In the genomic region with DNA sequence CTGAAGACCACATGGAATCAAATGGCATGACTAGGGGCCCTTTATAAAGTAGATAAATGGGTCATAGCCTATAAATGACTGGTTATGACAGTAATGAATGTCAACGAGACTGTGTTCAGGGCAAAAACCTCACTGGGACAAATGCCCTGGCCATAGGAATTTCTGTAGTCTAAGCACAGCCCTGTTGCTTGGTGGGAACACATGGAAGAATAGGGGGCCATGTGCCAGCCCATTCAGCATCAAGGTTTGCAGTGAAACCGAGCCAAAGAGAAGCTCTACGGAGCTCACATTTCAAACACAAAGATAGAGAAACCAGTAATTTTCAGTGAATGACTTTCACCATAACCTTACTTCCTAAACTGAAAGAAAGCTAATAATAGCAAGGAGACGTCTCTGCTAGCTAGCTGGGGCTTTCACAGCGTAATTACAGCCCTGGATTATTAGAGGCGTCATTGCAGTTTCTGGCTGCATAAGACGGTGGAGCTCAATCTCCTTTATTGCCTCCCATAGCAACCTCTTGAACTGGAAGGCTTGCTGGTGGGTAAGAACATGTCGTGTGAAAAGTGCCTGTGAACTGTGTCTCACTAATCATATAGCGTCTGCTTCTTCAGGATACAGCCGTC, we compare ENCODE assay signal across 22 mouse cellular contexts.
A peak's percentile ranks its signal among the peaks of the same experiment; 100 is the strongest.
DNase-seq lines count a peak whose midpoint lies in the region; ATAC-seq lines count a peak whose summit lies in the region.
"Had no signal": no experiment of that assay in that cellular context is flagged by ENCODE, and none has a peak within 500 bp of the region (broad histone marks: within the 10 kb centered on the region; RNA-seq: fewer than 3 reads in every experiment).

No protein-coding gene starts in this region.

- no peak overlapping the region for H3K27ac ChIP-seq in embryonic facial prominence, embryonic 14.5 days (replicated peaks; ENCODE audit: low read depth, low read length)
- no peak overlapping the region for H3K27ac ChIP-seq in embryonic facial prominence, embryonic 10.5 days (replicated peaks)
- no peak overlapping the region for H3K27ac ChIP-seq in heart, embryonic 14.5 days (replicated peaks in 1 of 2; ENCODE audit: control insufficient read depth in 1 of 2, insufficient read depth in 1 of 2, low read depth in 2 of 2, low read length in 2 of 2)
- H3K27ac ChIP-seq in midbrain, embryonic 14.5 days (replicated peaks; ENCODE audit: low read depth, low read length), result no peak overlapping the region
- H3K27ac ChIP-seq in midbrain, embryonic 15.5 days, result no peak overlapping the region
- H3K27ac ChIP-seq: left cerebral cortex, adult 2 months; limb, embryonic 10.5 days; stomach, postnatal 0 days had no signal

- 58% methylated on average over 10 of the region's 10 CpGs for WGBS in embryonic facial prominence, embryonic 14.5 days
- WGBS in embryonic facial prominence, embryonic 10.5 days, result 75% methylated on average over 10 of the region's 10 CpGs
- WGBS in heart, embryonic 14.5 days, result 54% methylated on average over 10 of the region's 10 CpGs
- WGBS in midbrain, embryonic 14.5 days, result 75% methylated on average over 10 of the region's 10 CpGs
- 60% methylated on average over 10 of the region's 10 CpGs for WGBS in midbrain, embryonic 15.5 days

- H3K27me3 ChIP-seq in embryonic facial prominence, embryonic 14.5 days (replicated peaks; ENCODE audit: control insufficient read depth, insufficient read depth, low read length), result no peaks in the 10 kb centered on the region
- no peaks in the 10 kb centered on the region for H3K27me3 ChIP-seq in embryonic facial prominence, embryonic 10.5 days (replicated peaks; ENCODE audit: low read depth, poor library complexity, severe bottlenecking)
- no peaks in the 10 kb centered on the region for H3K27me3 ChIP-seq in heart, embryonic 14.5 days (ENCODE audit: control insufficient read depth, insufficient read depth, low read length)
- H3K27me3 ChIP-seq in midbrain, embryonic 14.5 days (ENCODE audit: control insufficient read depth, insufficient read depth, low read length), result no peaks in the 10 kb centered on the region
- H3K27me3 ChIP-seq in midbrain, embryonic 15.5 days (replicated peaks), result no peaks in the 10 kb centered on the region

- ATAC-seq in embryonic facial prominence, embryonic 14.5 days (ENCODE audit: low read depth), result no peak; the same call in 1 of the 2 replicates
- no peak for ATAC-seq in heart, embryonic 14.5 days (ENCODE audit: insufficient number of reproducible peaks, insufficient read depth, low FRiP score, low read depth)
- no peak for ATAC-seq in midbrain, embryonic 14.5 days (ENCODE audit: low FRiP score, low TSS enrichment)
- no peak for ATAC-seq in midbrain, embryonic 15.5 days (replicated peaks)
- ATAC-seq: CD4-positive, CD25-positive, alpha-beta regulatory T cell, adult 4 months had no signal

- intact Hi-C loops in heart, postnatal 25 days (cut with DNase I), result no loop called here

- no peaks in the 10 kb centered on the region for H3K36me3 ChIP-seq in embryonic facial prominence, embryonic 14.5 days (ENCODE audit: control insufficient read depth, insufficient read depth, low read length)
- no peaks in the 10 kb centered on the region for H3K36me3 ChIP-seq in embryonic facial prominence, embryonic 10.5 days (replicated peaks)
- H3K36me3 ChIP-seq in heart, embryonic 14.5 days (ENCODE audit: control insufficient read depth, insufficient read depth, low read length), result no peaks in the 10 kb centered on the region
- H3K36me3 ChIP-seq in midbrain, embryonic 14.5 days (ENCODE audit: control insufficient read depth, insufficient read depth, low read length), result no peaks in the 10 kb centered on the region
- no peaks in the 10 kb centered on the region for H3K36me3 ChIP-seq in midbrain, embryonic 15.5 days (replicated peaks)
- H3K36me3 ChIP-seq: G1E; limb, embryonic 10.5 days had no signal

- peak; percentile 36 for DNase-seq in embryonic facial prominence, embryonic 14.5 days (ENCODE audit: low spot score)
- no peak for DNase-seq in embryonic facial prominence, embryonic 10.5 days (ENCODE audit: low spot score)
- no peak for DNase-seq in heart, postnatal 25 days (ENCODE audit: low spot score)
- DNase-seq in midbrain, embryonic 14.5 days, result peak; percentile 15
- no peak for DNase-seq in cerebellum, adult 9-10 months
- no peak for DNase-seq in adrenal gland, postnatal 25 days
- DNase-seq: cerebellum, adult 11 months; cerebellum, postnatal 36 days; kidney, adult 2 months; kidney, postnatal 25 days; lung, adult 2 months; lung, postnatal 36 days; right cerebral cortex, postnatal 25 days; thymus, postnatal 14 days had no signal

- H3K4me3 ChIP-seq in embryonic facial prominence, embryonic 14.5 days (ENCODE audit: low read depth, low read length), result no peak overlapping the region
- no peak overlapping the region for H3K4me3 ChIP-seq in embryonic facial prominence, embryonic 10.5 days
- no peak overlapping the region for H3K4me3 ChIP-seq in heart, embryonic 14.5 days (ENCODE audit: control insufficient read depth in 1 of 2, insufficient read depth in 1 of 2, low read depth in 1 of 2, low read length in 2 of 2)
- H3K4me3 ChIP-seq in midbrain, embryonic 14.5 days (replicated peaks; ENCODE audit: low read depth, low read length), result no peak overlapping the region
- no peak overlapping the region for H3K4me3 ChIP-seq in midbrain, embryonic 15.5 days
- H3K4me3 ChIP-seq: left cerebral cortex, adult 2 months; limb, embryonic 10.5 days had no signal

- H3K4me1 ChIP-seq in embryonic facial prominence, embryonic 14.5 days (ENCODE audit: control insufficient read depth, insufficient read depth, low read length), result 0 out of 2 replicates have a peak, but pooled peaks cover 6% of the 10 kb centered on the region
- no peaks in the 10 kb centered on the region for H3K4me1 ChIP-seq in embryonic facial prominence, embryonic 10.5 days
- H3K4me1 ChIP-seq in heart, embryonic 14.5 days (ENCODE audit: control insufficient read depth in 2 of 2, insufficient read depth in 2 of 2, low read length in 2 of 2), result peaks cover 7 to 16% of the 10 kb centered on the region in 2 experiments
- no peaks in the 10 kb centered on the region for H3K4me1 ChIP-seq in midbrain, embryonic 14.5 days (ENCODE audit: control insufficient read depth, insufficient read depth, low read length)
- H3K4me1 ChIP-seq in midbrain, embryonic 15.5 days, result no peaks in the 10 kb centered on the region

- H3K9ac ChIP-seq in embryonic facial prominence, embryonic 14.5 days (ENCODE audit: low read depth, low read length), result no peak overlapping the region
- H3K9ac ChIP-seq in heart, embryonic 14.5 days (ENCODE audit: low read length), result no peak overlapping the region
- H3K9ac ChIP-seq in midbrain, embryonic 14.5 days (replicated peaks; ENCODE audit: low read length), result no peak overlapping the region
- H3K9ac ChIP-seq in midbrain, embryonic 15.5 days, result no peak overlapping the region

- no peaks in the 10 kb centered on the region for H3K9me3 ChIP-seq in embryonic facial prominence, embryonic 14.5 days (ENCODE audit: control insufficient read depth, low read length)
- no peaks in the 10 kb centered on the region for H3K9me3 ChIP-seq in embryonic facial prominence, embryonic 10.5 days
- H3K9me3 ChIP-seq in heart, embryonic 14.5 days (ENCODE audit: control insufficient read depth, low read length), result no peaks in the 10 kb centered on the region
- H3K9me3 ChIP-seq in midbrain, embryonic 14.5 days (ENCODE audit: control insufficient read depth, low read length), result no peaks in the 10 kb centered on the region
- H3K9me3 ChIP-seq in midbrain, embryonic 15.5 days, result no peaks in the 10 kb centered on the region
- H3K9me3 ChIP-seq: G1E; limb, embryonic 10.5 days had no signal

- H3K4me2 ChIP-seq in embryonic facial prominence, embryonic 14.5 days (ENCODE audit: low read depth, low read length), result no peak overlapping the region
- H3K4me2 ChIP-seq in heart, embryonic 14.5 days (ENCODE audit: low read length), result 0 out of 2 replicates have a peak overlapping the region, but pooled peaks have one; percentile 3
- H3K4me2 ChIP-seq in midbrain, embryonic 14.5 days (ENCODE audit: low read length), result no peak overlapping the region
- no peak overlapping the region for H3K4me2 ChIP-seq in midbrain, embryonic 15.5 days
- H3K4me2 ChIP-seq: liver, embryonic 11.5 days had no signal

Comparison
In these comparisons a context has a peak if more than half of its experiments do, and no peak if none do; other contexts are left out.
1. DNase-seq: peak in embryonic facial prominence, embryonic 14.5 days (single experiment) and midbrain, embryonic 14.5 days (single experiment); none in embryonic facial prominence, embryonic 10.5 days (single experiment), heart, postnatal 25 days (single experiment), cerebellum, adult 9-10 months (single experiment) and adrenal gland, postnatal 25 days (single experiment).